Mouse (Mus musculus): ENCODE data around the gene Fgfr2.
A peak's percentile ranks its signal among the peaks of the same experiment; 100 is the strongest.

The Fgfr2 gene

GRCm38 (mm10) chr7:131556116-131556515 lies 1567.0 kb downstream of the Fgfr2 start:
- no peak for DNase-seq (ENCODE audit: low read depth, low spot score)

GRCm38 (mm10) chr7:131555301-131556081 lies 1567.7 kb downstream of the Fgfr2 start:
- no peak for DNase-seq (ENCODE audit: low read depth, low spot score)

GRCm38 (mm10) chr7:131554341-131555180 lies 1568.6 kb downstream of the Fgfr2 start:
- DNase-seq (ENCODE audit: low read depth, low spot score): no peak

- no peak for DNase-seq (ENCODE audit: low read depth, low spot score)
These were observed 1569.4 kb downstream of the Fgfr2 start for GRCm38 (mm10) chr7:131553771-131554175.

- DNase-seq (ENCODE audit: low read depth, low spot score): no peak
These were observed 1570.4 kb downstream of the Fgfr2 start for GRCm38 (mm10) chr7:131552781-131553180.

- DNase-seq (ENCODE audit: low read depth, low spot score): no peak
These were observed 1571.0 kb downstream of the Fgfr2 start for GRCm38 (mm10) chr7:131551931-131552741.

GRCm38 (mm10) chr7:131551471-131551870 lies 1571.7 kb downstream of the Fgfr2 start:
- no peak for DNase-seq (ENCODE audit: low read depth, low spot score)

- DNase-seq (ENCODE audit: low read depth, low spot score): no peak
These were observed 1574.7 kb downstream of the Fgfr2 start, which contains the start of gene Hmx2 for GRCm38 (mm10) chr7:131548473-131548872. Hmx2 (plus strand) TSS chr7:131548773.

GRCm38 (mm10) chr7:131547481-131547880 lies 1575.7 kb downstream of the Fgfr2 start:
- no peak for DNase-seq (ENCODE audit: low read depth, low spot score)

- no peak for DNase-seq (ENCODE audit: low read depth, low spot score)
These were observed 1576.7 kb downstream of the Fgfr2 start for GRCm38 (mm10) chr7:131546423-131546822.

- DNase-seq (ENCODE audit: low read depth, low spot score): no peak
These were observed 1577.3 kb downstream of the Fgfr2 start for GRCm38 (mm10) chr7:131545701-131546385.

GRCm38 (mm10) chr7:131544871-131545270 lies 1578.3 kb downstream of the Fgfr2 start:
- DNase-seq (ENCODE audit: low read depth, low spot score): no peak

GRCm38 (mm10) chr7:131543623-131544481 lies 1579.3 kb downstream of the Fgfr2 start:
- no peak for DNase-seq (ENCODE audit: low read depth, low spot score)

- no peak for DNase-seq (ENCODE audit: low read depth, low spot score)
These were observed 1580.1 kb downstream of the Fgfr2 start for GRCm38 (mm10) chr7:131542872-131543622.

- DNase-seq (ENCODE audit: low read depth, low spot score): no peak
These were observed 1580.9 kb downstream of the Fgfr2 start, which contains the start of gene Hmx3 for GRCm38 (mm10) chr7:131542115-131542871. Hmx3 (plus strand) TSS chr7:131542867.

GRCm38 (mm10) chr7:131541184-131542114 lies 1581.7 kb downstream of the Fgfr2 start:
- DNase-seq (ENCODE audit: low read depth, low spot score): no peak

GRCm38 (mm10) chr7:131539979-131540378 lies 1583.2 kb downstream of the Fgfr2 start:
- DNase-seq (ENCODE audit: low read depth, low spot score): peak; percentile 89
